Mouse (Mus musculus) natural killer cell, adult 2 months (primary cell): ENCODE data around the gene 0610010K14Rik.

Experiments used
- DNase-seq, 2 experiments: peaks; one replicate each; pipeline ENCODE4 v3.0.0; 2022; ENCODE audit warnings: low spot score in 2 of 2

The 0610010K14Rik gene

GRCm38 (mm10) chr11:70237457-70238167, at the start of gene 0610010K14Rik:
TSS of gene 0610010K14Rik (minus strand) at chr11:70237914.
- peak; percentile 97 to 98 for DNase-seq

- no peak for DNase-seq
Measured at GRCm38 (mm10) chr11:70285686-70286085, 48.0 kb upstream of the 0610010K14Rik start.

GRCm38 (mm10) chr11:70284757-70285156, 47.0 kb upstream of the 0610010K14Rik start:
- DNase-seq: no peak

- no peak for DNase-seq
Measured at GRCm38 (mm10) chr11:70283666-70284065, 46.0 kb upstream of the 0610010K14Rik start.

- DNase-seq: peak; percentile 12 to 20
Measured at GRCm38 (mm10) chr11:70280441-70280840, 42.7 kb upstream of the 0610010K14Rik start.

- DNase-seq: no peak
Measured at GRCm38 (mm10) chr11:70278961-70279360, 41.2 kb upstream of the 0610010K14Rik start.

GRCm38 (mm10) chr11:70271641-70272040, 33.9 kb upstream of the 0610010K14Rik start:
- no peak for DNase-seq

GRCm38 (mm10) chr11:70266405-70266804, 28.7 kb upstream of the 0610010K14Rik start:
- no peak for DNase-seq

GRCm38 (mm10) chr11:70265819-70266218, 28.1 kb upstream of the 0610010K14Rik start:
- DNase-seq: no peak

GRCm38 (mm10) chr11:70265252-70265651, 27.5 kb upstream of the 0610010K14Rik start:
- no peak for DNase-seq

- no peak for DNase-seq
Measured at GRCm38 (mm10) chr11:70259035-70259434, 21.3 kb upstream of the 0610010K14Rik start.

- DNase-seq: no peak
Measured at GRCm38 (mm10) chr11:70254931-70255531, 17.3 kb upstream of the 0610010K14Rik start, which contains the start of gene Alox12. TSS of gene Alox12 (minus strand) at chr11:70255353.

- no peak for DNase-seq
Measured at GRCm38 (mm10) chr11:70254337-70254736, 16.6 kb upstream of the 0610010K14Rik start.

GRCm38 (mm10) chr11:70251853-70252252, 14.1 kb upstream of the 0610010K14Rik start:
- no peak for DNase-seq

- no peak for DNase-seq
Measured at GRCm38 (mm10) chr11:70250150-70250549, 12.4 kb upstream of the 0610010K14Rik start.

GRCm38 (mm10) chr11:70247136-70247845, 9.6 kb upstream of the 0610010K14Rik start:
- DNase-seq: peak; percentile 70 to 75

- no peak for DNase-seq
Measured at GRCm38 (mm10) chr11:70242591-70242990, 4.9 kb upstream of the 0610010K14Rik start.

GRCm38 (mm10) chr11:70239541-70240279, 2.0 kb upstream of the 0610010K14Rik start, which contains the start of the genes Gm21988 and Rnasek:
TSS of gene Gm21988 (minus strand) at chr11:70239830.
TSS of gene Rnasek (minus strand) at chr11:70239842.
- peak; percentile 83 to 86 for DNase-seq

GRCm38 (mm10) chr11:70238591-70239440, 1.1 kb upstream of the 0610010K14Rik start:
- no peak for DNase-seq

- no peak for DNase-seq
Measured at GRCm38 (mm10) chr11:70236717-70237116, 997 bp downstream of the 0610010K14Rik start.
